In genomic region chr5:137836611-137837010, GRCm38 (mm10) we compare ENCODE assay signal across 17 mouse cellular contexts. TPM values are rescaled to one million over a fixed set of nuclear protein-coding genes. Genes with fewer than 3 reads are reported as not detected.
"Had no signal": no experiment of that assay in that cellular context is flagged by ENCODE, and none has a peak within 500 bp of the region (broad histone marks: within the 10 kb centered on the region; RNA-seq: fewer than 3 reads in every experiment).

No protein-coding gene starts in this region.

- H3K36me3 ChIP-seq: midbrain, embryonic 13.5 days; midbrain, embryonic 15.5 days; neural tube, embryonic 12.5 days; stomach, embryonic 15.5 days had no signal

- H3K4me1 ChIP-seq: megakaryocyte, embryonic 14.5 days; midbrain, embryonic 13.5 days; midbrain, embryonic 15.5 days; neural tube, embryonic 12.5 days; stomach, embryonic 15.5 days had no signal

- ATAC-seq: midbrain, embryonic 13.5 days; midbrain, embryonic 15.5 days had no signal

- H3K4me3 ChIP-seq: megakaryocyte, embryonic 14.5 days; midbrain, embryonic 13.5 days; midbrain, embryonic 15.5 days; neural tube, embryonic 12.5 days; stomach, embryonic 15.5 days had no signal

- H3K27me3 ChIP-seq: midbrain, embryonic 13.5 days; midbrain, embryonic 15.5 days; neural tube, embryonic 12.5 days; stomach, embryonic 15.5 days had no signal

- DNase-seq: lung, embryonic 14.5 days; lung, postnatal 14 days; right cerebral cortex, postnatal 14 days; spleen, adult 18-20 months; thymus, adult 2 months; thymus, postnatal 36 days had no signal

- H3K4me2 ChIP-seq: lung, embryonic 14.5 days; midbrain, embryonic 11.5 days; midbrain, embryonic 13.5 days; midbrain, embryonic 15.5 days; neural tube, embryonic 12.5 days; stomach, embryonic 15.5 days had no signal

- H3K9ac ChIP-seq: liver, embryonic 14.5 days; lung, embryonic 14.5 days; midbrain, embryonic 13.5 days; midbrain, embryonic 15.5 days; neural tube, embryonic 12.5 days; stomach, embryonic 15.5 days had no signal

- H3K27ac ChIP-seq: liver, embryonic 14.5 days; midbrain, embryonic 13.5 days; midbrain, embryonic 15.5 days; neural tube, embryonic 12.5 days; stomach, embryonic 15.5 days; stomach, postnatal 0 days had no signal

- H3K9me3 ChIP-seq: megakaryocyte, embryonic 14.5 days; midbrain, embryonic 13.5 days; midbrain, embryonic 15.5 days; neural tube, embryonic 12.5 days; stomach, embryonic 15.5 days had no signal

RNA-seq across cellular contexts. Expression of gene Pilra, which starts 0.5 kb away (rescaled TPM):
- total RNA-seq: midbrain, postnatal 0 days had no signal
- polyA plus RNA-seq: midbrain, embryonic 15.5 days; neural tube, embryonic 14.5 days had no signal

RNA-seq across cellular contexts. Expression of gene Pilrb1, which starts 21.3 kb away (rescaled TPM):
- total RNA-seq: midbrain, postnatal 0 days had no signal
- polyA plus RNA-seq: midbrain, embryonic 11.5 days; midbrain, embryonic 13.5 days; midbrain, embryonic 15.5 days; midbrain, postnatal 0 days; neural tube, embryonic 12.5 days; neural tube, embryonic 14.5 days; testis, adult 2 months had no signal

RNA-seq across cellular contexts. Expression of gene Pilrb2, which starts 35.0 kb away (rescaled TPM):
- total RNA-seq: midbrain, postnatal 0 days had no signal
- polyA plus RNA-seq: midbrain, embryonic 11.5 days; midbrain, embryonic 13.5 days; midbrain, embryonic 15.5 days; neural tube, embryonic 12.5 days; neural tube, embryonic 14.5 days; testis, adult 2 months had no signal
